Mouse (Mus musculus): Measurements from ENCODE around the gene Bud31. TPM values are rescaled to one million over a fixed set of nuclear protein-coding genes. Genes with fewer than 3 reads are reported as not detected.
A peak's percentile ranks its signal among the peaks of the same experiment; 100 is the strongest.
"Not testable (repeated sequence)": the region's sequence is repeated elsewhere in the genome, so short reads cannot be mapped to it uniquely, and the experiment has no call there.

Gene Bud31
- 174 and 194 TPM in 2 replicates for polyA plus RNA-seq (2011; ENCODE audit: insufficient read length, low read depth, missing spikeins)

DNA sequence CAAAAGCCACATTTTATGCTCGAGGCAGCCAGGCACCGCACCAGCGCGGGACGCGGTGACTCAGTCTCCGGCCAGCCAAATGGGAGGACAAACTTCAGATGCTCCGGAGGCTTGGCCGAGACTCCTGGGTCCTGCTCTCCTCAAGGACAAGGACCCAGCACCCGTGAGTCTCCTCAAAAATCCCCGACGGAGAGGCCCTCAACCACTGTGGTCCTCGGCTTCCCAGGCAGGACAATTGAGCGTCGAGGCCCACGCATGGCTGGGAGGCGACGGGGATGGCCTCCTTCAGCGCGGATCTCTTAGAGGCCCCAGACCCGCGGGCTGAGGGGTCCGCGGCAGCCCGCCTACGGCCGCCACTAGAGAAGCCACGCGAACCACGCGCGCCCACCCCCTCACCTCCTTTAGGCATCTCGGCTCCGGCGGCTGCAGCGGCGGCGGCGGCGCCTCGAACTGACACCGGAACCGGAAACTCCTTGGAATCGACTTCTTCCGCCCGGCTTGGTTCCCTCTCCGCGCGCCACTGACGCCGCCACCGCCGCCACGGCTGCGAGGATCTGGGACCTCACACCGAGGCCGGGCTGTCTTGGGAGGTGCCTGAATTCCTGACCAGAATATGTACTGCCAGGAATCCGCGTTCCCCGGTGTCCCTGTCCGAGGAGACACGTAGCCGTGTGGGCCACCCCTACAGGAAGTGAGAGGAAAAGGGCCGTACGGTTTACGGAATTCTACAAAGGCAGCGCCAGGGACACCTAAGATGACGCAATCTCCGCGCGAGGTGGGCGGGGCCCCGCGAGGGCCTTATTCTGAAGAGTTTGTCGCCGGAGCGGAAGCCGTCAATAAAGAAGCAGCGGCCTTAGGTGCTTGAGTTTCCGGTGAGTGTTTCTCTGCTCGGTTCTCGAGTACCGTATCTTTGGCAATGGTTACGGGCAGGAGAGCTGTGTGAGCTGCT lies at the start of gene Bud31, which contains the start of gene Pdap1:
Gene Bud31 (plus strand): TSS at position 792 of the 949 bp plus-strand sequence.
Gene Pdap1 (minus strand): TSS at position 668 of the 949 bp plus-strand sequence.
- TF ChIP-seq CTCF (IDR thresholded peaks at IDR 0.05; ENCODE audit: borderline replicate concordance, insufficient read depth, low read length) (no peak), POLR2A (IDR thresholded peaks at IDR 0.05; ENCODE audit: low read depth, low read length) (peak; percentile 92)
- Histone ChIP-seq H3K4me3 (ENCODE audit: insufficient read depth, low read length) (peak within 1 kb of the TSS; percentile 97), H3K4me1 (ENCODE audit: control insufficient read depth, insufficient read depth, low read length) (peaks cover 12% of the 10 kb centered on the region), H3K27ac (ENCODE audit: insufficient read depth, low read length) (peak within 1 kb of the TSS; percentile 83)

DNA sequence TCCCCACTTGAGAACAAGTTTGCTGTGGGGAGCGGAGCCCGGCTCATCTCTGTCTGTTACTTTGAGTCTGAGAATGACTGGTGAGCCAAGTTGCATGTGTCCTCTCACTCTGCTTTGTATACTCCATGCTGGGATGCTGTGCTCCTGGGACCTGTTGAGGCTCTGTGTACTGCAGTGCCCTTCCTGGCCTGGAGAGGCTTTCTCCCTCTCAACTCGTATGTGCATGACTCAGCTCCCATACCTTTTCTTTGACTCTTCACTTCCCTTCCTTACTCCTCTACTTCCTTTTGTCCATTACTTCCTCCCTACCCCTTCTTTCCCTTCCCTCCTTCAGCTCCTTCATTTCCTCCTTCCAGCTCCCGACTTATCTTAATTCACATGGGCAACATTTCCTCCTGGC lies 44.0 kb upstream of the Bud31 start:
- Histone ChIP-seq H3K27ac (ENCODE audit: insufficient read depth, low read length) (no peak overlapping the region), H3K4me1 (ENCODE audit: control insufficient read depth, insufficient read depth, low read length) (no peaks in the 10 kb centered on the region), H3K4me3 (ENCODE audit: insufficient read depth, low read length) (no peak overlapping the region)
- TF ChIP-seq POLR2A (IDR thresholded peaks at IDR 0.05; ENCODE audit: low read depth, low read length) (no peak), CTCF (IDR thresholded peaks at IDR 0.05; ENCODE audit: borderline replicate concordance, insufficient read depth, low read length) (no peak)

DNA sequence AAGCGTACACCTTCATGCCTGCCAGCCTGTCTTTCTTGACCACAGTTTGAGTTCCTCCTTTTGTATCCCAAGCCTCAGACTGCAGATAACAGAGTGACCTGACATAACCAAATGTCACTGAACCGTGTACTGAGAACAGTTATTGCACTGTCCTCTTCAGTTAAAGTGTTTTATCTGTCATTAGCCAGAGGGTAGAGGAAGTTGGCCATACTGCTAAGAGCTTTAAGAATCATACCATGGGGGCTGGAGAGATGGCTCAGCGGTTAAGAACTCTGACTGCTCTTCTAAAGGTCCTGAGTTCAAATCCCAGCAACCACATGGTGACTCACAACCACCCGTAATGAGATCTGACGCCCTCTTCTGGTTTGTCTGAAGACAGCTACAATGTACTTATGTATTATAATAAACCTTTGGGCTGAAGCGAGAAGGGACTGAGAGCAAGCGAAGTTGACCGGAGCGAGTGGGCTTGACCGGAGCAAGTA lies 41.8 kb upstream of the Bud31 start:
- no peak overlapping the region for H3K27ac ChIP-seq (ENCODE audit: insufficient read depth, low read length)
- H3K4me3 ChIP-seq (ENCODE audit: insufficient read depth, low read length): no peak overlapping the region
- 0 out of 2 replicates have a peak, but pooled peaks cover 2% of the 10 kb centered on the region for H3K4me1 ChIP-seq (ENCODE audit: control insufficient read depth, insufficient read depth, low read length)
- TF ChIP-seq POLR2A (IDR thresholded peaks at IDR 0.05; ENCODE audit: low read depth, low read length) (no peak), CTCF (IDR thresholded peaks at IDR 0.05; ENCODE audit: borderline replicate concordance, insufficient read depth, low read length) (no peak)

DNA sequence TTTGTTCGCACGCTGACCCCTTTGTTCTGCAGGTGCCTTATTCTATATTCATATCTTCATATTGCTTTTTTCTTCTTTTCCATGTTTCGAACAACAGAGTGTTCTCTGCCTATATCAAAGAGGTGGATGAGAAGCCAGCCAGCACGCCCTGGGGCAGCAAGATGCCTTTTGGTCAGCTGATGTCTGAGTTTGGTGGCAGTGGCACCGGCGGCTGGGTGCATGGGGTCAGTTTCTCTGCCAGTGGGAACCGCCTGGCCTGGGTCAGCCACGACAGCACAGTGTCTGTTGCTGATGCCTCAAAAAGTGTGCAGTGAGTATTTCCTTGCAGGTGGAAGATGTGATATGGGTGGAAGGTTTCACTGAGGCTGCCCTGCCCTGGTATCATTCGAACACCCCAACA lies 39.2 kb upstream of the Bud31 start:
- Histone ChIP-seq H3K4me1 (ENCODE audit: control insufficient read depth, insufficient read depth, low read length) (0 out of 2 replicates have a peak, but pooled peaks cover 2% of the 10 kb centered on the region), H3K4me3 (ENCODE audit: insufficient read depth, low read length) (no peak overlapping the region), H3K27ac (ENCODE audit: insufficient read depth, low read length) (no peak overlapping the region)
- TF ChIP-seq POLR2A (IDR thresholded peaks at IDR 0.05; ENCODE audit: low read depth, low read length) (no peak), CTCF (IDR thresholded peaks at IDR 0.05; ENCODE audit: borderline replicate concordance, insufficient read depth, low read length) (no peak)

DNA sequence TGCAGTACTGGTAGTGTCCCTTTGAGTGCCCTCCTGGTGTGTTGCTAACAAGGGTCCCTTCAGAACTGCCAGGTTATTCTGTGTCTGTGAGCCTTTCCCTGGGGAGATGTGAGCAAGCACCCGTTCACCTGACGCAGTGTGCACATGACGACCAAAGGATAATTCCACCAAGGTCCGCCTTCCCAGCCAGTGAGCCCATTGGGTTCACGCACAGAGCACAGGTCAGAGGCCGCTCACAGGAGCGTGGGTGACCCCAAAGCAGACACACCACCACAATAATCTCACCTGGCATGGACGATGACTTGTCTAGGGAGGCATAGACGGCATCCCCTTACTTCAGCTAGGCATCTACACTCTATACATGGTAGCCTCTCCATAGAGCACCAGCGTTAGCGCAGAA lies 38.7 kb upstream of the Bud31 start:
- not testable (repeated sequence) for H3K27ac ChIP-seq (ENCODE audit: insufficient read depth, low read length); H3K4me3 ChIP-seq (ENCODE audit: insufficient read depth, low read length); H3K4me1 ChIP-seq (ENCODE audit: control insufficient read depth, insufficient read depth, low read length)

DNA sequence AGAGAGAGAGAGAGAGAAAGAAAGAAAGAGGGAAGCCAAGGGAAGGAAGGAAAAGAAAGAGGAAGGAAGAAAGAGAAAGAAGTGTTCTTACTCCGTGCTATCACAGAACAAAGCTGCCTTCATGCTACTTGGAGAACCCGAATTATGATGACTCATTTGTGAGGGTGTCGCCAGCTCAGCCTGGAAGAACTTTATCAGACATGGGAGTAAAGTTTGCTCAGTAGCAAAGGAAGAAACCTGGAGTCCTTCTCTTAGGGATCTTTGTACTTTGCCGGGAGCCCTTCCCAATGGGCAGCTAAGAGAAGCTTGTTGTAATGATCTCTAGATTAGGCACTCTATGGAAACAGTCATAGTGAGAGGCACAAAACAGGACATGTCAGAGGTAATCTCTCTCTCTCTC lies 37.5 kb upstream of the Bud31 start:
- Histone ChIP-seq H3K27ac (ENCODE audit: insufficient read depth, low read length) (no peak overlapping the region), H3K4me3 (ENCODE audit: insufficient read depth, low read length) (no peak overlapping the region), H3K4me1 (ENCODE audit: control insufficient read depth, insufficient read depth, low read length) (0 out of 2 replicates have a peak, but pooled peaks cover 2% of the 10 kb centered on the region)
- no peak for TF ChIP-seq POLR2A (IDR thresholded peaks at IDR 0.05; ENCODE audit: low read depth, low read length)
- TF ChIP-seq CTCF (IDR thresholded peaks at IDR 0.05; ENCODE audit: borderline replicate concordance, insufficient read depth, low read length): no peak

DNA sequence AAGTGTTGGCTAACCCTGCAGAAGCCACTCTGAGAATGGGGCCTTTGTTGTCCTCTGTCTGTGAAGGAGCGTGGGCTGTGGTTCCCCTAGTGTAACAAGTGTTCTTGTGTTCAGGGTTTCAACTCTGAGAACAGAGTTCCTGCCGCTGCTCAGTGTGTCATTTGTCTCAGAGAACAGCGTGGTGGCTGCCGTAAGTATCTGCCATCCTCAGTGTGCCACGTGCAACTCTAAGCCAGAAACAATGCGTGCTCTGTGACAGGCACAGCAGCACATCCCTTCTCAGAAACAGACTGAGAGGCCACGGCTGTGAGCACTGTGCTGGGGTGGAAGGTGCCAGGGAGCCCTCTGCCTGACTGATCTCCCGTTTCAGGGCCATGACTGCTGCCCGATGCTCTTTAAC lies 35.8 kb upstream of the Bud31 start:
- TF ChIP-seq POLR2A (IDR thresholded peaks at IDR 0.05; ENCODE audit: low read depth, low read length) (no peak), CTCF (IDR thresholded peaks at IDR 0.05; ENCODE audit: borderline replicate concordance, insufficient read depth, low read length) (no peak)
- H3K4me1 ChIP-seq (ENCODE audit: control insufficient read depth, insufficient read depth, low read length): 0 out of 2 replicates have a peak, but pooled peaks cover 2% of the 10 kb centered on the region
- H3K4me3 ChIP-seq (ENCODE audit: insufficient read depth, low read length): no peak overlapping the region
- no peak overlapping the region for H3K27ac ChIP-seq (ENCODE audit: insufficient read depth, low read length)

DNA sequence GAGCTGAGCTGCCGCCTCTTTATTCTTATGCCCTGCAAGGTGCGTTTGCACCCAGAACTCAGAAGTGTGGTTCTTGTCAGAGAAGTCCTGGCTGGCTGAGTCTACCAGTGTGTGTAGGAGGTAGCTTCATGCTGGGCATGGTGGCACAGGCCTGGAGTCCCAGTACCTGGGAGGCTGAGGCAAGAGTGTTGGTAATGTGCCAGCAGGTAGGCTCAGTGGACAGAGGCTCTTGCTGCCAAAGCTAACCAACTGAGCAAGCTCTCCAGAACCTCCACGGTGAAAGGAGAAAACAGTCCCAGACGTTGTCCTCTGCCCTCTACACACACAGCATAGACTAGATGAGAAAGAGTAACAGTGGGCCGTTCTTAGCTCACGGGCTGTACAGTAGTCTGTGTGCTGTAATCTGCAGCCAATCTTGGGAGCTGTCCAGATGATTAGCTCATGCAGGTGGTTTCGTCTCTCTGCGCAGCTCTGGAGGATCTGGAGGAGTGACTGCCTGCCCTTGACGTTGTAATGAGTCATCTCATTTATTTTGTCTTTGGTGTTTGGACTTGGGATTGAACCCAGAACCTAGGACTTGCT lies 34.4 kb upstream of the Bud31 start:
- no peak overlapping the region for H3K27ac ChIP-seq (ENCODE audit: insufficient read depth, low read length)
- 0 out of 2 replicates have a peak, but pooled peaks cover 2% of the 10 kb centered on the region for H3K4me1 ChIP-seq (ENCODE audit: control insufficient read depth, insufficient read depth, low read length)
- H3K4me3 ChIP-seq (ENCODE audit: insufficient read depth, low read length): no peak overlapping the region
- TF ChIP-seq CTCF (IDR thresholded peaks at IDR 0.05; ENCODE audit: borderline replicate concordance, insufficient read depth, low read length): no peak
- TF ChIP-seq POLR2A (IDR thresholded peaks at IDR 0.05; ENCODE audit: low read depth, low read length): no peak

DNA sequence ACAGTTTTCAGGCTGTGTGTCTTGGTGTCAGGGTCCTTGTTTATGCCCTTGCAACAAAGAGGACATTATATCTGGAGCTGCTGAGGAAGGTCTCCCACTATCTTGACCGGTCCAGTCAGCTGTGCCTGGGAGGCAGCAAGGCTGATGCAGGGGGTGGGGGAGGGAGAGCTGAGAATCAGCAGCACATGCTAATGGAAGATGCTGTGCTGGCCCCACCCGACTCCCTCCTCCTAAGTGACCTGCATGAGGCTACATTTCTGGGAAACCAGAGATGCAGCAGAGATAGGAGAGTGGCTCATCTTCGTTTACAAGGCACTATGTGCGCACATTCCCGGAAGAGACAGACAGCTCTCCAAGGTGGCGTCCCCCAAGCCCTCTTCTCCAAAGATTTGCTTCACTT lies 29.8 kb upstream of the Bud31 start:
- H3K4me3 ChIP-seq (ENCODE audit: insufficient read depth, low read length): no peak overlapping the region
- no peak overlapping the region for H3K27ac ChIP-seq (ENCODE audit: insufficient read depth, low read length)
- no peak for TF ChIP-seq CTCF (IDR thresholded peaks at IDR 0.05; ENCODE audit: borderline replicate concordance, insufficient read depth, low read length)
- TF ChIP-seq POLR2A (IDR thresholded peaks at IDR 0.05; ENCODE audit: low read depth, low read length): no peak

DNA sequence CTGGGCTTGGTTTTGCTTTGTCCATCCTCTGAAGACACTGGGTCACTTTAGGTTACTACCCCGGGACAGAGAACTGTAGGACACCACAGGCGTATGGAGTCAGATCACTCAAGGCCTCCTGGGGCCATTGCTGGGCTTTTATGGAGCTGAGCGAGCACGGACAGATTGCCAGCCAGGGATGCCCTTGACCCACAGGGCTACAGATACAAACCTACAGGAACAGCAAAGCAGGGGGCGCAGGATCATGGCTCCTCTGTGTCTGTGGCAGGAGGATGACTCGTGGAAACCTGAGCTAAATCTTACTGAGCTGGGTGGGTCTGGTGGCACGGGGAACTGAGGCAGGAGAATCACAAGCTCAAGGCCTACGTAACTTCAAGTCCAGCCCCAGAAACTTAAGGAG lies 27.6 kb upstream of the Bud31 start:
- no peaks in the 10 kb centered on the region for H3K4me1 ChIP-seq (ENCODE audit: control insufficient read depth, insufficient read depth, low read length)
- TF ChIP-seq POLR2A (IDR thresholded peaks at IDR 0.05; ENCODE audit: low read depth, low read length): no peak
- TF ChIP-seq CTCF (IDR thresholded peaks at IDR 0.05; ENCODE audit: borderline replicate concordance, insufficient read depth, low read length): no peak
- no peak overlapping the region for H3K27ac ChIP-seq (ENCODE audit: insufficient read depth, low read length)
- no peak overlapping the region for H3K4me3 ChIP-seq (ENCODE audit: insufficient read depth, low read length)

More for the DNA sequence above, 29.8 kb upstream of the Bud31 start:
- H3K4me1 ChIP-seq (ENCODE audit: control insufficient read depth, insufficient read depth, low read length): no peaks in the 10 kb centered on the region
